Mouse (Mus musculus) layer of hippocampus, adult 9-10 months (tissue): Measurements from ENCODE around the gene Map3k20.
A peak's percentile ranks its signal among the peaks of the same experiment; 100 is the strongest.

Experiments
- DNase-seq: peaks from one replicate; pipeline ENCODE4 v3.0.0; 2022; ENCODE audit warnings: low spot score

Map3k20 gene

GRCm38 (mm10) chr2:72280524-72280923, 4.9 kb upstream of the Map3k20 start:
- no peak for DNase-seq

GRCm38 (mm10) chr2:72281971-72282370, 3.5 kb upstream of the Map3k20 start:
- DNase-seq: no peak

DNA sequence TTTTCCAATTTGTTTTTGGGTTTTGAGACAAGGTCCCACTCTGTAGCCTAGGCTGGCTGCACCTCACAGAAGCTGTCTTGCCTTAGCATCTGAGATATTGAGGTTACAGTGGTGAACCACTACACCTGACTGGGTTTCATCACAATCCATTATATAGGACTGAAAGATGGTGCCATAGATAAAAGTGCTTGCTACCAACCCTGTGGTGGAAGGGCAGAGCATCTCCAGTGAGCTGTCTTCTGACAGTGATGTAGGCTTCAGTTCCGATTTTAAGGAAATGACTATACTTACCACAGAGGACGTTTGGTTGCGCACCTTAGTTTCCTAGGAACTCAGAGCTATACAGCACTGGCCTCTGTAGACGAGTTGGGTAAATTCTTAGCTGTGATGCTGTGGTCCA, 2.7 kb upstream of the Map3k20 start:
- DNase-seq: no peak

- no peak for DNase-seq
Observed at GRCm38 (mm10) chr2:72284689-72285088, 748 bp upstream of the Map3k20 start.

GRCm38 (mm10) chr2:72285888-72286661, 638 bp downstream of the Map3k20 start:
- no peak for DNase-seq

DNA sequence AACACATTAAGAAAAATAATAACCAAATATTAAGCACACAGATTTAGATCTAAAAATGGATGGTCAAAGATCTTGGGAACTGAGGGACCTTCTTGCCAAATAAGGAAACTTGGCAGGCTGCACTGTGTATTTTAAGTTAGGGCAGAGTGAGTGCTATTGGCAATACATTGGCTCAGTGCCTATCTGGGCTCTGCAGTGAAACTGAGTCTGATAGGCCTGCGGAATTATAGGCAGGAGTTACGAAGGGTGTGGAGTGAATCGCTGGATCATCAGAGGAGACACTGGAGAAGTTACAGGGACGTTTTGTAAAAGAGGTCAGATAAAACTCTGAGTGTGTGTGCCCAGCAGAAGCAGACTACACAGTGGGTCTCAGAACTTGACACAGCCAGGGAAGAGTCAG, 1.7 kb downstream of the Map3k20 start:
- DNase-seq: no peak

DNA sequence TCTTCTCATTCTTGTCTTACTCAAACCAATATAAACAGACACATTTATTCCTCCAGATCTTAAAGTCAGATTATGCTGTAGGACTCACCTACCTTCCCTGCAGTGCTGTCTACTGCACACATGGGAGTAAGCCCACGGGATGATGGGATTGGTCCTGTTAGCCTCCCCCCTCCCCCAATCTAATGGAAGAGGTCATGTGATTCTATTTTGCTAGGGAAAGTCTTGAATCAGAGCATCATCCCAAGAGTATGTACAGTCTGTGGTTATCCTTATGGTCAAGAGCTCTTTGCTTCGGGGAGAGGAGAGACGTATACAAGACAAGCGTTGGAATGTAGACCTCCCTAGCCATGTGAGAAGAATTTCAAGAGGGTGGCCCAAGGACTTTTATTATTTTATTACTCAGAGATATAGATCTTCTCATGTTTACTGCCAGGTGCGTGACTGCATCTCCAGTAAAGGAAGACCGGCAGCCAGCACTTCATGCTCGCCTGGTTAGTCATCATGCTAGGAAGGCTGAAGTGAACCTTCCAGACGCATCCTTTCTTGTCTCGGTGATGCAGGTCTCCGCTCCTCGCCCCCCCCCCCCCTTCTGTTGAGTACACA, 3.6 kb downstream of the Map3k20 start:
- no peak for DNase-seq

GRCm38 (mm10) chr2:72291103-72291502, 5.7 kb downstream of the Map3k20 start:
- no peak for DNase-seq

DNA sequence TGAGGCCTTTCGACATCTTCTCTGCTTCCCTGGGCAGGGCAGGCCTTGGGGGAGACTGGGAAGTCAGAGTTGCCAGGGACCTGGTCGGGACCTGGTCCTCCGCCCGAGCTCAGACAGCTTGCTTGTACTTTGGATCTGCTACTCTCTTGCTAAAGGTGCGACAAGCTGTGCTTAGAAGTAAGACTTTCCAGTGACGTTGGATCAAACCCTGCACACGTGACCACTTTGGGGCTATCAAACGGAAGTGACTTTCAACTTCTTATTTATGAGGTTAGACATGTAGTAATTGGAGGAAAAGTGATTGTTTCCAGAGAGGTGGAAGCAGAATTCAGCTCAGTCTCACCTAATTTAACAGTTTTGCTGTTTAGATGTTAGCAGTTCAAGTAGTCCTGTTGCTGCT, 7.1 kb downstream of the Map3k20 start:
- DNase-seq: no peak

DNA sequence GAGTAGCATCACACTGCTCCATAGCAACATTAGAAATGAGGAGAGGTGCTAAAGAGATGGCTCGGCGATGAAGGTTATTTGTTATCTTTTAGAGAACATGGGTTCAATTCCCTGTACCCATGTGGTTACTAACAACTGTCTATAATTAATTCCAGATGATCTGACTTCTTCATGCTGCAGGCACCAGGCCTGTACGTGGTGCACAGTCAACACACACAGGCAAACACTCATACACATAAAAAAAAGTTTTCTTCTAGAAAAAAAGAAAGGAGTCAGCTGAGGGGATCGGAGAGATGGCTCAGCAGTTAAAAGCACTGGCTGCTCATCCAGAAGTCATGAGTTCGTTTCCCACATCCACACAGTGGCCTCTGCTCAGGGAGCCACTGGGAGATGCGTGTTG, 9.6 kb downstream of the Map3k20 start:
- DNase-seq: no peak

GRCm38 (mm10) chr2:72296984-72297715, 11.7 kb downstream of the Map3k20 start:
- no peak for DNase-seq

GRCm38 (mm10) chr2:72297716-72298082, 12.3 kb downstream of the Map3k20 start:
- DNase-seq: no peak

DNA sequence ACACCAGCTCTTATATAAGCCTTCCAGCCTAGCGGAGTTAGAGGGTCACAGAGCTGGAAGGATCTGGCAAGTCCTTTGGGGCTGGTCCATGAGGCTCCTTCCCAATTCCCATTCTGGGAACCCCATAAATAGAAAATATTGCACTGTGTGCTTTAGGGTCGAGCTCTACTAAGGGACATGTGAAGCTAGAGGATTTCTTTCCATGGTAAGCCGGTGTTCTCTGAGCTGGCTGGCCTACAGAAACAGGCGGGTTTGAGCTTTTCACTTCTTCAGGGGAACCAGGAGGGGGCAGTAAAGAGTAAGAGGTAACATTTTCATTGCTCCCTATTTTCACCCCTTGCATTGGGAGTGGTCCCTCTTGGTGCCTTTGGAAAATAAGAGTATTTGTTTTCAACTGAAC, 13.0 kb downstream of the Map3k20 start:
- DNase-seq: peak; percentile 26

DNA sequence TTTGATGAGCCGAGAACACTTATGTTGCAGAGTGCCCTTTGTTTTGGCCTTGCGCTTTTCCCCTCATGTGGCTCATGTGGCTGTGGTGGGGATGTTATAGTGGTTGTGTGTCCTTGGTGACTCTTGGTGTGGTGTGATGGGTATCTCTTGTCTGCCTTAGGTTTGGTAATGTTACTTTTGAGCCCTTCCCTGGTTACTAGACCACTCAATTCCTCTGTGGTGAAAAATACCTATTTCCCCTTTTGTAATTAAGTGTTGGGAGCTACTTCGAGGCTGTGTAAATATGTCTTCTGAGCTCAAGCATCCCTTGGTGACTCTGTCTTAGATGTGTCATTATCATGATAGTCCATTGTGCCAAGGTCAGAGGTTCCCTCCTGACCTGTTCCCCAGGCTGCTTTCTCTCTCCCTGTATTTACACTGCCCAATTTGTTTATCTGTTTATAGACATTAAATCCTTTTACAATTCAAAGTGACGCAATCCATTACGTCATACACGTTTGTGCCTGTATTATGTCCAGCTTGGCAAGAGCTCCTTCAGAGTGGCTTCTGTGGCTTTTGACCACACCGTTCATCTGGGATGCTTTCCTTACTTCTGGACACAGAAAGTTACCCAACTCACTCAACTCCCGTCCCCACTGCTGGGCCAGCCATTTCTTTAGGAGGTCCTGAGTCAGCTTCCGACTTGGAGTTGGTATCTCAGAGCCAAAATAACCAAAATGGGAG, 15.9 kb downstream of the Map3k20 start:
- no peak for DNase-seq

GRCm38 (mm10) chr2:72305738-72306137, 20.3 kb downstream of the Map3k20 start:
- no peak for DNase-seq

- DNase-seq: no peak
Observed at GRCm38 (mm10) chr2:72308351-72308750, 22.9 kb downstream of the Map3k20 start.

DNA sequence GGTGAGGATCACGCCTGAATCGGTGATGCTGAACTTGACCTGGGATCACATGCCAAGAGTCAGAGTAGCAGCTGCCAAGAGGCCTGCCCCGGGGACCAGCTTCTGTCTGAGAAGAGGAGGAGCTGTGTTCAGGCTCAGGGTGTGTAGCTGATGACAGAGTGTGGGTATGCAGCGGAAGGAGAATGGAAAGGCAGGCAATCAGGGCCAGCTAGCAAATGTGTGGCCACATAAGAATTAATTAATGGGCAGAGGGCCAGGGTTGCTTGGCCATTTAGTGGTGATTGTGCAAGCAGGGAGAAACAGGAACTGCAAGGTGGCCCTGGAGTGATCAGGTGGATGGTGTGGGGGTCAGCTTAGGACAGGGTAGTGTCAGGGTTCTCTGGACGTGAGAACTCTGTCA, 23.5 kb downstream of the Map3k20 start:
- DNase-seq: no peak

DNA sequence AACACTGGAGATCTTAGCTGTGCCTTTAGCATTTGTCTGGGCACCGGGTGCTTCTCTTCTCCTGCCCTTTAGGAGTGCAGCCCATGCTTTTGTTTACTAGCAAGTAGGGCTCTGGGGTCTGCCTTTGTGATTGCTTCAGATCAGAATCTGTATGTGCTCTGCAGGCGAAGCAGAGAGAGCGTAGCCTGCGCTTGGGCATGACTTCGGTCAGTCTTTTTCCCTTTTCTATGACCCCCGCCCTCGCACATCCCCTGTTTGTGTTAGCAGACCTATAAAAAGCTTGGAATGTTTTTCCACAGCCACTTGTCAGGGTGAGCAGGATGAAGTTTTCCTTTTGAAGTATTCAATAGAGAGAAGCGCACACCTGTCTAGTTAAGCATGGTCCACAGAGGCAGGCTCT, 26.0 kb downstream of the Map3k20 start:
- no peak for DNase-seq

DNA sequence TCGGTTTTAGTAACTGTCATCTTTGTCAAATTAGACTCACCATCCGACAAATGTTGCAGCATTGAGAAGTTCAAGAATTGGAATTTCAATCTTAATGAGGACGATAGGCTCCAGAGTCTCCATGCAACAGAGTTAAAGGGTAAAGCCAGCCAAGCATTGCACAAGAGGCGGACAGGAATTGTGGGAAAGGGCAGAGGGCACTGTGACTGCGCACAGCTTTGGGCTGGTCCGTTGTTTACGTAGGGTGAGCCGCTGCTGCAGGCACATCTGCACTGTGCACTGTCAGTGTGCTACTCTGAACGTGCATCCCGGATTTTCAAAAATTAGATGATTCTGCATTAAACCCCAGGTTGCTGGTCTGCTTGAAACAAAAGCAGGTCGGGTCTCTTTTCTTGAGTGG, 27.9 kb downstream of the Map3k20 start:
- no peak for DNase-seq

- DNase-seq: no peak
Observed at GRCm38 (mm10) chr2:72318421-72318820, 33.0 kb downstream of the Map3k20 start.

DNA sequence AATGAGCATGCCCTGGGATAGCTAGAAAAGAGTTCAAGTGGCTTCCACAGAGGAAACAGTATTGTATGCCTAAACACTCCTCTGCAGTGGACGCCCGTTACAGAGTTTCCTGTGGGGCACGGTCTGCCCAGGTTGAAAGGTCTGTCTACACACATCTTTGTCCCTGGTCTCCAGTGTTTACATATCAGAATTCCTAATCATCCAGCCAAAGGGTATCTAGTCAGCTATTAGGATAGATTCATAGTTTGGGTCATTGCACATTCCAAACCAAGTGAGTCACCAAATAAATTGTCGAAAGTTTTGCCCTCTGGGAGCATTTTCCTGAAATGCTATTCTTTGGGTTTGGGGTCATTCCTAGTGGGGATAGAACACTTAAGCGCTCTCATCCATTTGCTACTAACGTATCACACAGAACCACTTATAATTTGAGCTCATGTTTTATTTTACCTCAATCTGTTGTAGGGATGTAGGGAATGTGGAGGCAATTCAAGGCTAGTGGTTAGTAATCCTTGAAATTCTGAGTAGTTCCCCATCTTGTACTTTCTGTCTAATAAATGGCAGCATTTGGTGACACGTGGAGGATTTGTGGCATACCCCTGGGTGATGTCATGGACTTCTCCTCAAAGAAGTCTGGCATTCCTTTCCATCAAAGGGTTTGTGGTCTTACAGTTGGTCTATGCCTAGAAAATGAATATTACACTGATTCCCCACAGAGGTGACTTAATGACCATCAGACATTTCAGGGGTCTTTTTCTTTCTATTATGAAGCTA, 33.8 kb downstream of the Map3k20 start:
- no peak for DNase-seq

DNA sequence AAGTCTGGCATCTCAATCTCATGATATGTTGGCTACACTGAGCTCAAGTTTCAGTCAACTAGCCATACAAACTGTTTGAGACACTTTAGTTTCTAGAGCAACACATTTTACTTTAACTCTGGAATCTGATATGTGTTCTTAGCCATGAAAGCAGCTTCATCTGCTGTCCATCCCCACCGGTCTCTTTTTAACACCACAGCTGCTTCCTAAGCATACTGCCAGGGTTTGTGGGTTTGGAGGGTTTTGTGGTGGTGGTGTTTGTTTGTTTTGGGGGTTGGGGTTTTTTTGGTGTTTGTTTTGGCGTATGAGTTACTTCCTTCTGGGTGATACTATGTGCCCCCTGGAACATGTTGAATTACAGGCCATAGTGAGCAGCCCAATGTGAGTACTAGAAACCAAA, 35.2 kb downstream of the Map3k20 start:
- no peak for DNase-seq
